ENCODE assay signal across 9 mouse cellular contexts in genomic region chr14:79157451-79158218, GRCm38 (mm10).
DNase-seq lines count a peak whose midpoint lies in the region; ATAC-seq and TF ChIP-seq lines count a peak whose summit lies in the region.
"Had no signal": no experiment of that assay in that cellular context is flagged by ENCODE, and none has a peak within 500 bp of the region (broad histone marks: within the 10 kb centered on the region; RNA-seq: fewer than 3 reads in every experiment).

No protein-coding gene starts in this region.

- no peaks in the 10 kb centered on the region for H3K9me3 ChIP-seq in neural tube, embryonic 13.5 days

- no peak overlapping the region for H3K4me3 ChIP-seq in neural tube, embryonic 13.5 days
- H3K4me3 ChIP-seq in layer of hippocampus, adult 2 months: no peak overlapping the region
- H3K4me3 ChIP-seq: erythroblast, embryonic 14.5 days had no signal

- DNase-seq in neural tube, embryonic 10.5 days (ENCODE audit: extremely low spot score, low spot score): no peak
- peak; percentile 42 for DNase-seq in gastrocnemius, postnatal 14 days
- peak; percentile 70 for DNase-seq in kidney, adult 11 months
- peak; percentile 80 for DNase-seq in lung, postnatal 10 days
- no peak for DNase-seq in layer of hippocampus, adult 2 months (ENCODE audit: low spot score in 2 of 2)
- DNase-seq in thymus, postnatal 4 days: no peak
- DNase-seq in frontal cortex, adult 2 months (ENCODE audit: extremely low spot score in 1 of 2, low spot score in 1 of 2): no peak

- WGBS in neural tube, embryonic 13.5 days: 50% methylated on average over 16 of the region's 17 CpGs

- intact Hi-C loops in gastrocnemius, postnatal 14 days (cut with DNase I; ENCODE audit: low total_unique reads): no loop called here

- peak; percentile 81 for ATAC-seq in neural tube, embryonic 13.5 days (ENCODE audit: low read depth)

- H3K4me2 ChIP-seq in neural tube, embryonic 13.5 days: no peak overlapping the region

- H3K27ac ChIP-seq in neural tube, embryonic 13.5 days (replicated peaks): peak overlapping the region; percentile 64
- no peak overlapping the region for H3K27ac ChIP-seq in layer of hippocampus, adult 2 months

- no peaks in the 10 kb centered on the region for H3K36me3 ChIP-seq in neural tube, embryonic 13.5 days

- no peak for TF ChIP-seq CTCF in layer of hippocampus, adult 2 months (conservative IDR thresholded peaks at IDR 0.05)

- no peaks in the 10 kb centered on the region for H3K27me3 ChIP-seq in neural tube, embryonic 13.5 days

- H3K4me1 ChIP-seq in neural tube, embryonic 13.5 days (replicated peaks): peaks cover 24% of the 10 kb centered on the region

- no peak overlapping the region for H3K9ac ChIP-seq in neural tube, embryonic 13.5 days

Comparison
In these comparisons a context has a peak if more than half of its experiments do, and no peak if none do; other contexts are left out.
1. DNase-seq: peak in gastrocnemius, postnatal 14 days (single experiment), kidney, adult 11 months (single experiment) and lung, postnatal 10 days (single experiment); none in neural tube, embryonic 10.5 days (single experiment), layer of hippocampus, adult 2 months (0 of 2), thymus, postnatal 4 days (single experiment) and frontal cortex, adult 2 months (0 of 2).